Mouse (Mus musculus) MEL (cell line): ENCODE data around the gene Gm10031.

Source experiments
- CTCF ChIP-seq, 3 experiments: IDR thresholded peaks in 2 of 3; conservative IDR thresholded peaks in 1 of 3; 2 replicates each; pipeline ENCODE4 v1.5.1; 2011 to 2012; ENCODE audit warnings: low read length in 3 of 3, low read depth in 2 of 3, mild to moderate bottlenecking in 2 of 3, improper control_type of control experiment in 1 of 3, inconsistent platforms in 1 of 3, mixed read lengths in 1 of 3, moderate library complexity in 1 of 3; ENCODE audit not compliant: control insufficient read depth in 1 of 3, insufficient read depth in 1 of 3, poor library complexity in 1 of 3, severe bottlenecking in 1 of 3
- E2F4 ChIP-seq: IDR thresholded peaks from 2 replicates; pipeline ENCODE4 v1.6.1; 2011; ENCODE audit warnings: low read depth, low read length, improper control_type of control experiment, borderline replicate concordance
- HCFC1 ChIP-seq: IDR thresholded peaks from 2 replicates; pipeline ENCODE4 v1.6.1; 2012; ENCODE audit warnings: low read depth, mild to moderate bottlenecking, inconsistent platforms, low read length, improper control_type of control experiment, moderate library complexity
- MAFK ChIP-seq: IDR thresholded peaks from 2 replicates; pipeline ENCODE4 v1.6.1; 2011; ENCODE audit warnings: low read depth, mild to moderate bottlenecking, low read length, improper control_type of control experiment, borderline replicate concordance
- MAX ChIP-seq: IDR thresholded peaks from 2 replicates; pipeline ENCODE4 v1.6.1; 2011; ENCODE audit warnings: low read length, improper control_type of control experiment
- MXI1 ChIP-seq: IDR thresholded peaks from 2 replicates; pipeline ENCODE4 v1.6.1; 2011; ENCODE audit warnings: mild to moderate bottlenecking, low read depth, low read length, improper control_type of control experiment
- POLR2A ChIP-seq, 2 experiments: IDR thresholded peaks; 2 replicates each; pipeline ENCODE4 v1.6.1; 2011 to 2012; ENCODE audit warnings: low read length in 2 of 2, mild to moderate bottlenecking in 2 of 2, control low read depth in 1 of 2, improper control_type of control experiment in 1 of 2, low read depth in 1 of 2, moderate library complexity in 1 of 2; ENCODE audit not compliant: control insufficient read depth in 1 of 2, insufficient read depth in 1 of 2, poor library complexity in 1 of 2
- POLR2AphosphoS5 ChIP-seq: IDR thresholded peaks from 2 replicates; pipeline ENCODE4 v1.6.1; 2012; ENCODE audit warnings: low read depth, borderline replicate concordance, mild to moderate bottlenecking, inconsistent platforms, low read length, moderate library complexity, mixed read lengths
- RAD21 ChIP-seq: IDR thresholded peaks from 2 replicates; pipeline ENCODE4 v1.6.1; 2011; ENCODE audit warnings: mild to moderate bottlenecking, low read depth, low read length, improper control_type of control experiment
- SIN3A ChIP-seq: IDR thresholded peaks from 2 replicates; pipeline ENCODE4 v1.6.1; 2012; ENCODE audit warnings: low read length, improper control_type of control experiment, inconsistent platforms
- TAL1 ChIP-seq: IDR thresholded peaks from 2 replicates; pipeline ENCODE4 v1.6.1; 2012; ENCODE audit warnings: mild to moderate bottlenecking, inconsistent platforms, low read length, moderate library complexity, mixed read lengths
- TCF12 ChIP-seq: IDR thresholded peaks from 2 replicates; pipeline ENCODE4 v1.6.1; 2014; ENCODE audit warnings: low read depth, mild to moderate bottlenecking, inconsistent platforms, low read length, improper control_type of control experiment, moderate library complexity

DNA sequence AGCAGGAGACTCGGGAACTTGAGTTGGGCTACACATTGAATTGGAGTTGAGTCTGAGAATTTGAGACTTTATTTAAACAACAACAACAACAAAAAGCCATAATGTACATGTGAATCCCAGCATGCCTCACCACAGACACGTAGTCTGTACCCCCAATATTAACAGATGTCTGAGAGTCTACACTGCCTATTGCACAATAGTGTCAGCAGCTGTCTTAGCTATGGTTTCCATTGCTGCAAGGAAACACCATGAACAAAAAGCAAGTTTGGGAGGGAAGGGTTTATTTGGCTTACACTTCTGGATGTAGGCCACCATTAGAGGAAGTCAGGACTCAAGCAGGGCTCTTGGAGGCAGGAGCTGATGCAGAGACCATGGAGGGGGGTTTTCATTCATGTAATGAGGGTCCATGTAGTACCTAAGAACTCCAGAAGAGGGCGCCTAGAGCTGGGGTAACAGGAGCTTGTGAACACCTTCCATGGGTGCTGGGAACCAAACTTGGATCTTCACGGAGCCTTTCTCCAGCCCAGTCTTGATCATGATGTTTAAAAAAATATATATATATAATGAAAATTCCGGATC, 18.8 kb upstream of the Gm10031 start:
- TF ChIP-seq CTCF (IDR thresholded peaks at IDR 0.05 in 2 of 3, conservative IDR thresholded peaks at IDR 0.05 in 1 of 3; ENCODE audit: control insufficient read depth in 1 of 3, insufficient read depth in 1 of 3, low read depth in 2 of 3, low read length in 3 of 3, poor library complexity in 1 of 3, severe bottlenecking in 1 of 3) (peak; percentile 48 to 67 (median 57); a peak in 5 of 6 replicates), TCF12 (no peak), RAD21 (peak; percentile 42), E2F4 (no peak), POLR2AphosphoS5 (no peak), TAL1 (no peak), SIN3A (no peak), HCFC1 (no peak), POLR2A (IDR thresholded peaks at IDR 0.05; ENCODE audit: control insufficient read depth in 1 of 2, insufficient read depth in 1 of 2, low read depth in 1 of 2, low read length in 2 of 2, poor library complexity in 1 of 2) (no peak), MAFK (no peak), MAX (no peak), MXI1 (no peak)
